Mouse (Mus musculus) erythroblast, embryonic 14.5 days (primary cell): Measurements from ENCODE around the gene Eif4enif1.
"Not testable (repeated sequence)": the region's sequence is repeated elsewhere in the genome, so short reads cannot be mapped to it uniquely, and the experiment has no call there.

ENCODE experiments used
- GATA1 ChIP-seq: IDR thresholded peaks from 2 replicates; pipeline ENCODE4 v1.6.1; 2012; ENCODE audit warnings: low read length, inconsistent platforms, mixed read lengths
- TAL1 ChIP-seq: IDR thresholded peaks from 3 replicates; pipeline ENCODE4 v1.6.1; 2012; ENCODE audit warnings: low read length, inconsistent platforms, mixed read lengths

GRCm38 (mm10) chr11:3169042-3169441 lies 33.1 kb upstream of the Eif4enif1 start:
- TF ChIP-seq GATA1, TAL1: not testable (repeated sequence)
